Mouse (Mus musculus) liver, embryonic 14.5 days (tissue): ENCODE measurements around the gene Phf24. TPM values are rescaled to one million over a fixed set of nuclear protein-coding genes. Genes with fewer than 3 reads are reported as not detected.
A peak's percentile ranks its signal among the peaks of the same experiment; 100 is the strongest.

Source experiments
- ATAC-seq: fragments of 200-750 bp; cut with Nextera tagmentation; 2 replicates; pipeline ENCODE4 v1.8.0; 2017; ENCODE audit warnings: moderate number of reproducible peaks, mild to moderate bottlenecking, moderate library complexity; ENCODE audit not compliant: insufficient read depth
- DNase-seq, 3 experiments: peaks; one replicate each; pipeline ENCODE4 v3.0.0-alpha.2; 2012 to 2013; ENCODE audit warnings: low read depth in 3 of 3, low spot score in 3 of 3
- H3K27ac ChIP-seq: fragments of 300-500 bp; sonication (generic); 2 replicates; pipeline ENCODE4 v1.5.1; 2014; ENCODE audit warnings: moderate library complexity, mild to moderate bottlenecking, control low read depth, inconsistent platforms
- H3K27me3 ChIP-seq: fragments of 300-500 bp; sonication (generic); 2 replicates; pipeline ENCODE4 v1.6.1; 2014; ENCODE audit warnings: mild to moderate bottlenecking, low read length, moderate library complexity; ENCODE audit not compliant: control insufficient read depth, insufficient read depth
- H3K36me3 ChIP-seq: fragments of 300-500 bp; sonication (generic); replicated peaks from 2 replicates; pipeline ENCODE4 v1.6.1; 2014; ENCODE audit warnings: low read depth; ENCODE audit not compliant: control insufficient read depth, insufficient read depth
- H3K4me1 ChIP-seq, 2 experiments: fragments of 200-500 bp in 1 of 2; fragments of 300-500 bp in 1 of 2; sonication (generic) in 1 of 2; replicated peaks; 2 replicates each; pipeline ENCODE4 v1.6.1; 2012 to 2014; ENCODE audit warnings: antibody characterized with exemption in 1 of 2, inconsistent platforms in 1 of 2, low read length in 1 of 2; ENCODE audit not compliant: control insufficient read depth in 2 of 2, insufficient read depth in 2 of 2
- H3K4me2 ChIP-seq: fragments of 300-500 bp; sonication (generic); 2 replicates; pipeline ENCODE4 v1.6.1; 2014; ENCODE audit warnings: low read depth, mild to moderate bottlenecking, control low read depth, moderate library complexity
- H3K4me3 ChIP-seq, 2 experiments: fragments of 200-500 bp in 1 of 2; fragments of 300-500 bp in 1 of 2; sonication (generic) in 1 of 2; 2 replicates each; pipeline ENCODE4 v1.5.1; 2012 to 2014; ENCODE audit warnings: low read depth in 2 of 2, low read length in 2 of 2, mild to moderate bottlenecking in 2 of 2, control low read depth in 1 of 2, inconsistent platforms in 1 of 2, moderate library complexity in 1 of 2; ENCODE audit not compliant: insufficient read depth in 1 of 2
- H3K9ac ChIP-seq: fragments of 300-500 bp; sonication (generic); replicated peaks from 2 replicates; pipeline ENCODE4 v1.6.1; 2014; ENCODE audit warnings: mild to moderate bottlenecking, control low read depth, moderate library complexity
- H3K9me3 ChIP-seq: fragments of 300-500 bp; sonication (generic); 2 replicates; pipeline ENCODE4 v1.6.1; 2016; ENCODE audit warnings: low read length, mixed read lengths; ENCODE audit not compliant: control insufficient read depth
- CTCF ChIP-seq: IDR thresholded peaks from 2 replicates; pipeline ENCODE4 v1.5.1; 2016; ENCODE audit warnings: antibody characterized with exemption, low read depth, control low read depth
- EP300 ChIP-seq: IDR thresholded peaks from 2 replicates; pipeline ENCODE4 v1.6.1; 2016; ENCODE audit warnings: antibody characterized with exemption, low read depth
- WGBS: fragments of 180-500 bp; shearing (Covaris S2); extraction: QIAGEN DNeasy Blood & Tissue Kit; methylation state at CpG from one replicate; pipeline ENCODE4 v1.1.7; 2014; ENCODE audit not compliant: insufficient replicate concordance; 5-methylcytosine and 5-hydroxymethylcytosine counted together
- polyA plus RNA-seq, 2 experiments: library from polyadenylated mRNA; depleted of rRNA in 1 of 2; stranded (reverse) in 1 of 2; unstranded in 1 of 2; fragments of >200 nt; fragmentation: Nextera tagmentation in 1 of 2; extraction: Ambion mirVana in 1 of 2; gene quantifications; 2 replicates each; pipeline versions ENCODE4 v1.2.1 to v1.2.3; 2012 to 2014

The Phf24 gene
- 0.12 and 0.16 TPM in 2 replicates for polyA plus RNA-seq (2012; rRNA removed)
- polyA plus RNA-seq (2014; fragmentation: Nextera tagmentation; extraction: Ambion mirVana): 0.08 and 0.14 TPM in 2 replicates

DNA sequence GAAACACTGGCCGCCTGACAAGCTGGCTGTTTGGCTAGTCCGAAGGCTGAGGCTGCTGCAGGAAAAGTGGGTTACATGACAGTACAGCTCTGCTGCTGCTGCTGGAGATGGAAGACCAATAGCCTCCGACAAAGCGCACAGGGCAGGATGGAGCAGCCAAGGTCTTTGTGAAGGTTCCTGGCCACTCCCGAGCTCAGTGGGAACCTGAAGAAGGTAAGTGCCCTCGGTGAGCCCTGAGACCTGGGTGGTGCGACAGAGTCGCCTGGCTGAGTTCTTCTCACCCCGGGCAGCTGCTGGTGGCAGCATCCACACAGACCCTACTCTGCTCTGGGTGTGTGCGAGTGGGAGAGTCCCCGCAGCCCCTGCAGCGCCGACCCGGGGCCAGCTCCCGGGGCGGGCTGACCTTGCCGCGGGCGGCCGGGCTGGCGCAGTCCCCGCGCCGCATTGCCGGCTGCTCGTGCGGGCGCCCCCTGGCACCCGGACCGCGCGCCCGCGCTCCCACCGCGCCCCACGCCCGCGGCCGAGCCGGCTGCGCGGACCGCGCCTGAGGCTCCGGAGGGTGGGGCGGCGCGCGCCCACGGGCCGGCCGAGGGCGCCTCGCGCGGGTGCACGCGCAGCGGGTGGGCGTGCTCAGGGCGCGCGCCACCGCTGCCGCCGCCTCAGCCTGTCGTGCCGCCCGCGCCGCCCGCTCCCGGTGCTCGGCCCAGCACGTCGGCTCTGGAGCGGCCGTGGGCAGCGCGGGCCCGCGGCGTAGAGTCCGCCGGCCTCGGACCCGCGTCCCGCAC is at the start of gene Phf24:
Phf24 (plus strand) TSS at position 44 of the 785 bp plus-strand sequence.
- Histone ChIP-seq H3K4me2 (peak within 1 kb of the TSS; percentile 58), H3K27ac (no peak within 1 kb of the TSS), H3K4me1 (no peaks in the 10 kb centered on the region), H3K9ac (no peak within 1 kb of the TSS), H3K36me3 (no peaks in the 10 kb centered on the region), H3K27me3 (peaks cover 59% of the 10 kb centered on the region), H3K4me3 (peak within 1 kb of the TSS; percentile 1 to 43; a peak in 3 of 4 replicates), H3K9me3 (no peaks in the 10 kb centered on the region)
- 1% methylated on average over 56 of the region's 90 CpGs for WGBS
- ATAC-seq (peak; percentile 8; the same call in 1 of the 2 replicates), DNase-seq (no peak)
- TF ChIP-seq CTCF: no peak
- no peak for TF ChIP-seq EP300

DNA sequence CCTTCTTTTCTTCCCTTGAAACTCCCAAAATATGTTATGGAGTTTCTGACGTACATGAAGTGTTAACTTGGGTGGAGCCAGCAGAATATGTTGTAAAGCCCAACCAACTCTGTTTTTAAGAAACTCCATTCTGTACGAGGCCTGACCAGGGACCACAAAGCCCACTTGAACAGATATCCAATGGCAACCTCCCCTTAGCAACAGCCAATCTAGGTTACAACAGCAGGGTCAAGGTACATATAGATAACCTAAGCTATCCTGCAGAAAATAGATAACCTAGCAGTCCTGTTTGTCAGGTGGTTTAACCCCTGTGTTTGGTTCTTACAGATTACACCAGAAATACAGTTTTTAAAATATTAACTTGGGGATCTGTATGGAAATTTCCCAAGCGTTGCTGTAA is 49.1 kb upstream of the Phf24 start:
- Histone ChIP-seq H3K4me3 (no peak overlapping the region), H3K36me3 (no peaks in the 10 kb centered on the region), H3K4me2 (peak overlapping the region; percentile 45), H3K9ac (peak overlapping the region; percentile 48), H3K4me1 (peaks cover 51 to 68% of the 10 kb centered on the region in 2 experiments), H3K27ac (peak overlapping the region; percentile 92), H3K27me3 (no peaks in the 10 kb centered on the region), H3K9me3 (no peaks in the 10 kb centered on the region)
- DNase-seq: peak; percentile 82 to 85 (median 82)
- 15% methylated on average over 3 of the region's 3 CpGs for WGBS
- peak; percentile 100 for TF ChIP-seq EP300
- TF ChIP-seq CTCF: no peak
- peak; percentile 90 for ATAC-seq

DNA sequence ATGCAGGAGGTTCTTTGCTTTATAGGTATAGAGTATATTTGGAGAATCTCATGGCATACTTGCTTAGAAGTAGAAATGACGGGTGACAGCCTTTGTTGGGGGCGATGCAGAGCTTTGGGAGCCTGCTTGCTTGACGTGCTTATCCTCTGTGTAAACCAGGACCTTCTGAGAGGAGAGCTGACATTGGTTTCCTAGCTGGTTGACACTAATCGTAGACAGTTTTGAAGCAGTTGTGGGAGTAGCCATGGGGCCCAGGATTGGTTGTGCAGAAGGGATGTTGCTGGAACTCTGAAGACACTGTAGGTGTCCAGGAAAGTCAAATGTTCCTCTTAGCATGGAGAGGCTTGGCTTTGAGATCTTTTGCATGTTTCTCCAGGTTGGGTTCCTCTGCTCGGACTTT is 48.3 kb upstream of the Phf24 start:
- TF ChIP-seq CTCF (no peak), EP300 (no peak)
- DNase-seq (no peak), ATAC-seq (no peak)
- WGBS: 71% methylated on average over 5 of the region's 5 CpGs
- Histone ChIP-seq H3K27ac (peak overlapping the region; percentile 92), H3K27me3 (no peaks in the 10 kb centered on the region), H3K36me3 (no peaks in the 10 kb centered on the region), H3K4me2 (peak overlapping the region; percentile 45), H3K4me1 (peaks cover 49 to 63% of the 10 kb centered on the region in 2 experiments), H3K4me3 (no peak overlapping the region), H3K9ac (peak overlapping the region; percentile 48), H3K9me3 (no peaks in the 10 kb centered on the region)

DNA sequence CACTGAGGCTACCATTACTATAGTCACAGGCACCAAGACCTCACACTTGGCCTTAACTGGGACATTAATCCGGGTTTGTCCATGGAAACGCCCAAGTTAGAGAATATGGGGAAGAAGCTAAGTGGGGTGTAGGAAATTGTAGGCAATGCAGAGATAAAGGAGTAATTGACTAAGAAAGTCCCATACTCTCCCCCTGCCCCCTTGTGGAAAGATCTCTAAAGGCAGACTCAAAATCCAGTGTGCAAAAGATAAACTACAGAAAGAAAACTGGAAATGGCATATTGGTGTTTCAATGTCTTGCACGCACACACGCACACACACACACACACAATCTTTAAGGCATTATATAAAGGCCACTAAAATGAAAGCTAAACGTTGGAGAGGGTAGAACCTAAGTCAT is 45.7 kb upstream of the Phf24 start:
- Histone ChIP-seq H3K9ac (no peak overlapping the region), H3K4me2 (no peak overlapping the region), H3K36me3 (no peaks in the 10 kb centered on the region), H3K4me3 (no peak overlapping the region), H3K9me3 (no peaks in the 10 kb centered on the region), H3K27ac (no peak overlapping the region), H3K4me1 (peaks cover 42 to 54% of the 10 kb centered on the region in 2 experiments), H3K27me3 (no peaks in the 10 kb centered on the region)
- TF ChIP-seq EP300 (no peak), CTCF (peak; percentile 46; the same call in 1 of the 2 replicates)
- ATAC-seq (no peak), DNase-seq (no peak)
- 60% methylated on average over 5 of the region's 5 CpGs for WGBS

DNA sequence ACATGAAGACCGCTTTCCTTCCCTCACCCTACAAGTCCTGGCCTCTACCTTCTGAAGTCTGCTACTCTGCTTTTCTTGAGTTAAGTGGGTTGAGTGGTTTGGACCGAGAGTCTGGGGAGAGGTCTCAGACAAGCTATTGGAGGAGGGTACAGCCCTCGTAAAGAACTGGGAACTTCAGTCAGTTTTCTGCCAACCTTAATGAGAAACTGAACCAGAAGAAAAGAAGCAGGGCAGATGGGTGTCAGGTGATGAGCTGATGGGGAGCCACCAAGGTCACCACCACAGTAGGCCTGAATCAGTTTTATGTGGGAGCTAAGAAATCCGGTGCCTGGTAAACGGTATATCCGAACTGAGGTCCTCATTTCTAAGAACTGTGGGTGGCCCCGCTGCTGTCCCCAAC is 44.3 kb upstream of the Phf24 start:
- 87% methylated on average over 7 of the region's 7 CpGs for WGBS

More for the DNA sequence above, 44.3 kb upstream of the Phf24 start:
- Histone ChIP-seq H3K36me3 (no peaks in the 10 kb centered on the region), H3K27ac (no peak overlapping the region), H3K9ac (no peak overlapping the region), H3K27me3 (no peaks in the 10 kb centered on the region), H3K4me2 (no peak overlapping the region), H3K4me1 (peaks cover 31 to 43% of the 10 kb centered on the region in 2 experiments), H3K4me3 (no peak overlapping the region), H3K9me3 (no peaks in the 10 kb centered on the region)
- ATAC-seq (no peak), DNase-seq (no peak)
- TF ChIP-seq CTCF: no peak
- TF ChIP-seq EP300: no peak
